Mouse (Mus musculus) liver, embryonic 13.5 days (tissue): ENCODE measurements around the gene Spem2. TPM values are rescaled to one million over a fixed set of nuclear protein-coding genes. Genes with fewer than 3 reads are reported as not detected.
A peak's percentile ranks its signal among the peaks of the same experiment; 100 is the strongest.
"Not testable (repeated sequence)": the region's sequence is repeated elsewhere in the genome, so short reads cannot be mapped to it uniquely, and the experiment has no call there.

ENCODE experiments used
- ATAC-seq: fragments of 200-750 bp; cut with Nextera tagmentation; 2 replicates; pipeline ENCODE4 v1.8.0; 2017; ENCODE audit warnings: low read depth, mild to moderate bottlenecking, moderate number of reproducible peaks, moderate library complexity
- DNase-seq: peaks from one replicate; pipeline ENCODE4 v3.0.0; 2022
- H3K27ac ChIP-seq: fragments of 300-500 bp; sonication (generic); 2 replicates; pipeline ENCODE4 v1.5.1; 2015; ENCODE audit warnings: moderate library complexity, mild to moderate bottlenecking, inconsistent platforms
- H3K27me3 ChIP-seq: fragments of 300-500 bp; sonication (generic); 2 replicates; pipeline ENCODE4 v1.6.1; 2015; ENCODE audit warnings: mild to moderate bottlenecking, inconsistent platforms
- H3K36me3 ChIP-seq: fragments of 300-500 bp; sonication (generic); 2 replicates; pipeline ENCODE4 v1.6.1; 2015; ENCODE audit warnings: mild to moderate bottlenecking, inconsistent platforms
- H3K4me1 ChIP-seq: fragments of 300-500 bp; sonication (generic); replicated peaks from 2 replicates; pipeline ENCODE4 v1.6.1; 2015; ENCODE audit warnings: inconsistent platforms
- H3K4me2 ChIP-seq: fragments of 300-500 bp; sonication (generic); 2 replicates; pipeline ENCODE4 v1.6.1; 2015; ENCODE audit warnings: inconsistent platforms, mild to moderate bottlenecking, moderate library complexity
- H3K4me3 ChIP-seq: fragments of 300-500 bp; sonication (generic); replicated peaks from 2 replicates; pipeline ENCODE4 v1.5.1; 2015; ENCODE audit warnings: mild to moderate bottlenecking, inconsistent platforms
- H3K9ac ChIP-seq: fragments of 300-500 bp; sonication (generic); 2 replicates; pipeline ENCODE4 v1.6.1; 2015; ENCODE audit warnings: mild to moderate bottlenecking, inconsistent platforms
- H3K9me3 ChIP-seq: fragments of 300-500 bp; sonication (generic); replicated peaks from 2 replicates; pipeline ENCODE4 v1.6.1; 2016; ENCODE audit warnings: inconsistent platforms
- WGBS: fragments of 180-500 bp; shearing (Covaris S2); methylation state at CpG from one replicate; pipeline ENCODE4 v1.1.7; 2015; ENCODE audit not compliant: insufficient replicate concordance; 5-methylcytosine and 5-hydroxymethylcytosine counted together
- polyA plus RNA-seq: library from polyadenylated mRNA; unstranded; fragments of >200 nt; fragmentation: Nextera tagmentation; extraction: Ambion mirVana; gene quantifications from 2 replicates; pipeline ENCODE4 v1.2.1, GENCODE M21; 2015

Gene Spem2
- polyA plus RNA-seq, result not detected in 2 replicates

- ATAC-seq, result no peak
Observed at GRCm38 (mm10) chr11:69818365-69818764, at the start of gene Spem2. TSS of gene Spem2 (minus strand) at chr11:69818465.

GRCm38 (mm10) chr11:69867335-69867734 lies 49.1 kb upstream of the Spem2 start:
- H3K4me1 ChIP-seq, result peaks cover 57% of the 10 kb centered on the region
- ATAC-seq, result peak; percentile 63
- H3K27me3 ChIP-seq, result no peaks in the 10 kb centered on the region
- H3K4me3 ChIP-seq, result no peak overlapping the region
- H3K4me2 ChIP-seq, result no peak overlapping the region
- no peak for DNase-seq
- no peak overlapping the region; the same call in 1 of the 2 replicates for H3K27ac ChIP-seq
- 33% methylated on average over 9 of the region's 9 CpGs for WGBS
- H3K9ac ChIP-seq, result peak overlapping the region; percentile 23; the same call in 1 of the 2 replicates
- H3K9me3 ChIP-seq, result no peaks in the 10 kb centered on the region
- no peaks in the 10 kb centered on the region for H3K36me3 ChIP-seq

More at GRCm38 (mm10) chr11:69818365-69818764, at the start of gene Spem2:
- 62% methylated on average over 2 of the region's 2 CpGs for WGBS
- Histone ChIP-seq H3K27me3 (peaks cover 15% of the 10 kb centered on the region), H3K4me2 (no peak within 1 kb of the TSS), H3K36me3 (no peaks in the 10 kb centered on the region), H3K9ac (no peak within 1 kb of the TSS), H3K27ac (no peak within 1 kb of the TSS), H3K4me3 (no peak within 1 kb of the TSS), H3K9me3 (no peaks in the 10 kb centered on the region; the same call in 1 of the 2 replicates), H3K4me1 (no peaks in the 10 kb centered on the region)
- no peak for DNase-seq

- DNase-seq (no peak), ATAC-seq (no peak)
- Histone ChIP-seq H3K9me3 (no peaks in the 10 kb centered on the region), H3K27ac (peak overlapping the region; percentile 89), H3K36me3 (no peaks in the 10 kb centered on the region), H3K4me1 (peaks cover 52% of the 10 kb centered on the region), H3K4me3 (no peak overlapping the region), H3K27me3 (no peaks in the 10 kb centered on the region), H3K4me2 (no peak overlapping the region), H3K9ac (no peak overlapping the region)
- 87% methylated on average over 9 of the region's 9 CpGs for WGBS
Observed at GRCm38 (mm10) chr11:69865561-69865960, 47.3 kb upstream of the Spem2 start.

GRCm38 (mm10) chr11:69864138-69864860 lies 46.0 kb upstream of the Spem2 start:
- Histone ChIP-seq H3K9ac (peak overlapping the region; percentile 74), H3K27ac (peak overlapping the region; percentile 89), H3K4me2 (peak overlapping the region; percentile 56)

GRCm38 (mm10) chr11:69863729-69864128 lies 45.5 kb upstream of the Spem2 start:
- H3K27ac ChIP-seq, result peak overlapping the region; percentile 89
- not testable (repeated sequence) for H3K36me3 ChIP-seq, H3K4me3 ChIP-seq, H3K9me3 ChIP-seq, DNase-seq
- H3K4me1 ChIP-seq, result peaks cover 49% of the 10 kb centered on the region
- ATAC-seq, result peak; percentile 66
- H3K27me3 ChIP-seq, result peaks cover 12% of the 10 kb centered on the region
- peak overlapping the region; percentile 56 for H3K4me2 ChIP-seq
- 67% methylated on average over 3 of the region's 3 CpGs for WGBS
- H3K9ac ChIP-seq, result peak overlapping the region; percentile 74

More at GRCm38 (mm10) chr11:69864138-69864860, 46.0 kb upstream of the Spem2 start:
- Histone ChIP-seq H3K9me3 (no peaks in the 10 kb centered on the region), H3K36me3 (no peaks in the 10 kb centered on the region), H3K27me3 (peaks cover 6% of the 10 kb centered on the region), H3K4me3 (no peak overlapping the region), H3K4me1 (peaks cover 49% of the 10 kb centered on the region)
- ATAC-seq (peak; percentile 60), DNase-seq (no peak)
- 24% methylated on average over 8 of the region's 8 CpGs for WGBS

- H3K4me1 ChIP-seq, result peaks cover 39% of the 10 kb centered on the region
- H3K4me2 ChIP-seq, result peak within 1 kb of the TSS; percentile 8; the same call in 1 of the 2 replicates
- H3K4me3 ChIP-seq, result no peak within 1 kb of the TSS
- H3K9me3 ChIP-seq, result no peaks in the 10 kb centered on the region
- DNase-seq (no peak), ATAC-seq (no peak)
- 38% methylated on average over 30 of the region's 30 CpGs for WGBS
- H3K27ac ChIP-seq, result no peak within 1 kb of the TSS
- peaks cover 25% of the 10 kb centered on the region for H3K27me3 ChIP-seq
- H3K36me3 ChIP-seq, result no peaks in the 10 kb centered on the region
- no peak within 1 kb of the TSS for H3K9ac ChIP-seq
Observed at GRCm38 (mm10) chr11:69858113-69858998, 40.1 kb upstream of the Spem2 start, which contains the start of gene Tnk1. TSS of gene Tnk1 (minus strand) at chr11:69858730.

- Histone ChIP-seq H3K4me2 (peak overlapping the region; percentile 61), H3K27me3 (peaks cover 25% of the 10 kb centered on the region), H3K9me3 (no peaks in the 10 kb centered on the region), H3K27ac (peak overlapping the region; percentile 99), H3K36me3 (peaks cover 23% of the 10 kb centered on the region), H3K9ac (peak overlapping the region; percentile 70), H3K4me1 (peaks cover 64% of the 10 kb centered on the region), H3K4me3 (peak overlapping the region; percentile 35; the same call in 1 of the 2 replicates)
- DNase-seq (peak; percentile 70), ATAC-seq (peak; percentile 35)
- WGBS, result 19% methylated on average over 16 of the region's 16 CpGs
Observed at GRCm38 (mm10) chr11:69855347-69855746, 37.1 kb upstream of the Spem2 start.

GRCm38 (mm10) chr11:69854680-69855079 lies 36.4 kb upstream of the Spem2 start:
- H3K4me1 ChIP-seq, result peaks cover 70% of the 10 kb centered on the region
- ATAC-seq (no peak), DNase-seq (no peak)
- H3K36me3 ChIP-seq, result peaks cover 29% of the 10 kb centered on the region
- H3K9ac ChIP-seq, result peak overlapping the region; percentile 70
- H3K27ac ChIP-seq, result peak overlapping the region; percentile 99
- 54% methylated on average over 10 of the region's 10 CpGs for WGBS
- H3K27me3 ChIP-seq, result peaks cover 21% of the 10 kb centered on the region
- no peaks in the 10 kb centered on the region for H3K9me3 ChIP-seq
- H3K4me3 ChIP-seq, result peak overlapping the region; percentile 35
- H3K4me2 ChIP-seq, result peak overlapping the region; percentile 61

- Histone ChIP-seq H3K27ac (peak overlapping the region; percentile 99), H3K4me3 (peak overlapping the region; percentile 43), H3K36me3 (peaks cover 36% of the 10 kb centered on the region), H3K9me3 (no peaks in the 10 kb centered on the region), H3K9ac (peak overlapping the region; percentile 76), H3K4me1 (peaks cover 77% of the 10 kb centered on the region), H3K4me2 (peak overlapping the region; percentile 67), H3K27me3 (peaks cover 16% of the 10 kb centered on the region)
- WGBS, result 15% methylated on average over 7 of the region's 7 CpGs
- DNase-seq (peak; percentile 95), ATAC-seq (peak; percentile 92)
Observed at GRCm38 (mm10) chr11:69853994-69854393, 35.7 kb upstream of the Spem2 start.

GRCm38 (mm10) chr11:69850754-69851153 lies 32.5 kb upstream of the Spem2 start:
- Histone ChIP-seq H3K4me3 (no peak overlapping the region), H3K9ac (peak overlapping the region; percentile 30; the same call in 1 of the 2 replicates), H3K27me3 (no peaks in the 10 kb centered on the region), H3K9me3 (no peaks in the 10 kb centered on the region), H3K27ac (peak overlapping the region; percentile 99), H3K4me1 (peaks cover 93% of the 10 kb centered on the region), H3K36me3 (peaks cover 51% of the 10 kb centered on the region), H3K4me2 (peak overlapping the region; percentile 17; the same call in 1 of the 2 replicates)
- WGBS, result 58% methylated on average over 8 of the region's 8 CpGs
- no peak for DNase-seq
- no peak for ATAC-seq

- Histone ChIP-seq H3K9ac (no peak overlapping the region), H3K27ac (peak overlapping the region; percentile 99), H3K9me3 (no peaks in the 10 kb centered on the region), H3K4me1 (peaks cover 92% of the 10 kb centered on the region), H3K4me3 (no peak overlapping the region), H3K36me3 (peaks cover 51% of the 10 kb centered on the region), H3K4me2 (no peak overlapping the region), H3K27me3 (no peaks in the 10 kb centered on the region)
- WGBS, result 83% methylated on average over 15 of the region's 15 CpGs
- ATAC-seq (no peak), DNase-seq (no peak)
Observed at GRCm38 (mm10) chr11:69849884-69850283, 31.6 kb upstream of the Spem2 start.
